Mouse (Mus musculus) NIH3T3 (cell line): ENCODE measurements at regions not wholly inside any gene's neighbourhood (a gene's known extent, or its start where the extent isn't known, plus 50 kb on each side); places are given as distances from the start of the nearest gene placed in this dataset.
A peak's percentile ranks its signal among the peaks of the same experiment; 100 is the strongest.

ENCODE experiments used
- DNase-seq: peaks from one replicate; pipeline ENCODE4 v3.0.0-alpha.2; 2012; ENCODE audit warnings: low read depth

GRCm38 (mm10) chr16:93533205-93533604 lies 70.7 kb downstream of the Setd4 start:
- no peak for DNase-seq

GRCm38 (mm10) chr16:93531937-93532336 lies 71.9 kb downstream of the Setd4 start:
- no peak for DNase-seq

- DNase-seq = no peak
These were observed 81.4 kb downstream of the Setd4 start for GRCm38 (mm10) chr16:93522485-93522884.

- peak; percentile 73 for DNase-seq
These were observed 83.4 kb downstream of the Setd4 start for GRCm38 (mm10) chr16:93520481-93520880.

- no peak for DNase-seq
These were observed 85.2 kb downstream of the Setd4 start for GRCm38 (mm10) chr16:93518620-93519019.

GRCm38 (mm10) chr16:93516793-93517192 lies 87.1 kb downstream of the Setd4 start:
- peak; percentile 60 for DNase-seq

- no peak for DNase-seq
These were observed 88.4 kb downstream of the Setd4 start for GRCm38 (mm10) chr16:93515456-93515941.

GRCm38 (mm10) chr16:93513616-93514041 lies 90.2 kb downstream of the Setd4 start:
- DNase-seq = no peak

GRCm38 (mm10) chr16:93511988-93512387 lies 91.9 kb downstream of the Setd4 start:
- DNase-seq = no peak

- peak; percentile 13 for DNase-seq
These were observed 92.3 kb downstream of the Setd4 start for GRCm38 (mm10) chr16:93511517-93511916.

- no peak for DNase-seq
These were observed 105.1 kb downstream of the Setd4 start for GRCm38 (mm10) chr16:93498800-93499199.

- DNase-seq = peak; percentile 12
These were observed 110.4 kb downstream of the Setd4 start for GRCm38 (mm10) chr16:93493337-93494002.

- peak; percentile 8 for DNase-seq
These were observed 117.0 kb downstream of the Setd4 start for GRCm38 (mm10) chr16:93486646-93487550.

- DNase-seq = no peak
These were observed 133.9 kb downstream of the Setd4 start for GRCm38 (mm10) chr16:93469957-93470356.

- no peak for DNase-seq
These were observed 138.1 kb downstream of the Setd4 start for GRCm38 (mm10) chr16:93465741-93466140.

- DNase-seq = no peak
These were observed 139.0 kb downstream of the Setd4 start for GRCm38 (mm10) chr16:93464898-93465297.

GRCm38 (mm10) chr16:93463405-93463804 lies 140.5 kb downstream of the Setd4 start:
- DNase-seq = no peak

- DNase-seq = peak; percentile 58
These were observed 141.6 kb downstream of the Setd4 start for GRCm38 (mm10) chr16:93462286-93462610.

GRCm38 (mm10) chr16:93461406-93462285 lies 142.2 kb downstream of the Setd4 start:
- no peak for DNase-seq

- no peak for DNase-seq
These were observed 144.2 kb downstream of the Setd4 start for GRCm38 (mm10) chr16:93459497-93460240.
